Mouse (Mus musculus): ENCODE results near the gene Ly6g6d. TPM values are rescaled to one million over a fixed set of nuclear protein-coding genes. Genes with fewer than 3 reads are reported as not detected.

Ly6g6d gene
- polyA plus RNA-seq, 1 experiment from 2014 or later, result 2.1 TPM

DNA sequence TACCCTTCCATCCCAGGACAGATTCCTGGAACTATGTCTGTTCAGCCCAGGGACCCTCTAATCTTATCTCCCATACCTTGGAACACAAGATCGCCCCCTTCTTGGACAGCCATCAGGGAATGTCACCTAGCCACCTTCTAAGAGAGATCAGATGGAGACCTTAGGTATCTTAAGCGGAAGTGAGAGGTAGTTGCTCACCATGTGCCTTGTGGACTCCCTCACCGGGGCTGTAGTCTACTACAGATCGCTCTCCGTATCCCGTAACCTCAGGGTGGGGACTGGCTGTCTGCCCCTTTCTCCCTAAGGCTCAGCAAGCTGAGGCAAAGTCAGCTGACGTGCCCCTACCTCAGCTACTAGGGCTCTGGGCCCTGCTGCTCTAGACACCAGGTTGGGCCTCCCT, 26.2 kb upstream of the Ly6g6d start:
- 90% methylated on average over 7 of the region's 7 CpGs for WGBS
- Histone ChIP-seq H3K27me3 (ENCODE audit: control insufficient read depth, insufficient read depth, low read length) (no peaks in the 10 kb centered on the region), H3K4me2 (replicated peaks; ENCODE audit: low read depth, low read length) (no peak overlapping the region), H3K4me1 (ENCODE audit: control insufficient read depth, insufficient read depth, low read length) (0 out of 2 replicates have a peak, but pooled peaks cover 3% of the 10 kb centered on the region), H3K4me3 (ENCODE audit: low read depth, low read length) (no peak overlapping the region), H3K9me3 (ENCODE audit: control insufficient read depth, low read depth, low read length) (no peaks in the 10 kb centered on the region), H3K36me3 (ENCODE audit: control insufficient read depth, insufficient read depth, low read length) (peaks cover 36% of the 10 kb centered on the region), H3K27ac (ENCODE audit: low read length) (no peak overlapping the region), H3K9ac (replicated peaks; ENCODE audit: low read depth, low read length) (no peak overlapping the region)
- no peak for ATAC-seq (ENCODE audit: insufficient number of reproducible peaks, insufficient read depth, low FRiP score, low read depth)

DNA sequence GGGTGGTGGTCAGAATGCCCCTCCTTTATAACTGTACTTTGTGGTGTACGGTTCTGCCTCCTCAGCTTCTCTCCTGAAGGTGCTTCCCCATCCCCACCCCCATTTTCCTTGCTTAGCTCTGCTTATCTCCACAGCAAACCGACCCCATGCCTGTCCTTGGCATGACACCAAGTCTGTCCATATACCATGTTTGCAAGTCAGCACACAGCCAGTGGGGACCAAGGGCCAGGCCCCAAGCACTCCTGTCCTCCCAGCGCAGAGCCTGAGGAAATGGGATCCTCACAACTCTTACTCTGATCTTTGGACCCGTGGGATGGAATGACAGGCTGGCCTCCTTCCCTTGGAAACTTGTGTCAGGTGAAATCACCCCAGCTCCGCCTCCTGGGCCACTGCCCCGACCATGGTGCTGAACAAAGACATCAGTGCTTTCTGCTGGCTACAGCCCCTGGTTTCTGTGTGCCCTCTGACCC, 25.4 kb upstream of the Ly6g6d start:
- Histone ChIP-seq H3K27me3 (ENCODE audit: control insufficient read depth, insufficient read depth, low read length) (no peaks in the 10 kb centered on the region), H3K9ac (replicated peaks; ENCODE audit: low read depth, low read length) (no peak overlapping the region), H3K4me2 (replicated peaks; ENCODE audit: low read depth, low read length) (no peak overlapping the region), H3K36me3 (ENCODE audit: control insufficient read depth, insufficient read depth, low read length) (peaks cover 43% of the 10 kb centered on the region), H3K4me3 (ENCODE audit: low read depth, low read length) (no peak overlapping the region), H3K27ac (ENCODE audit: low read length) (no peak overlapping the region), H3K9me3 (ENCODE audit: control insufficient read depth, low read depth, low read length) (no peaks in the 10 kb centered on the region), H3K4me1 (ENCODE audit: control insufficient read depth, insufficient read depth, low read length) (0 out of 2 replicates have a peak, but pooled peaks cover 3% of the 10 kb centered on the region)
- 67% methylated on average over 6 of the region's 6 CpGs for WGBS
- no peak for ATAC-seq (ENCODE audit: insufficient number of reproducible peaks, insufficient read depth, low FRiP score, low read depth)

GRCm38 (mm10) chr17:35102299-35102698, 24.4 kb upstream of the Ly6g6d start:
- no peak overlapping the region for H3K4me3 ChIP-seq (ENCODE audit: low read depth, low read length)
- no peaks in the 10 kb centered on the region for H3K27me3 ChIP-seq (ENCODE audit: control insufficient read depth, insufficient read depth, low read length)
- no peaks in the 10 kb centered on the region for H3K9me3 ChIP-seq (ENCODE audit: control insufficient read depth, low read depth, low read length)
- H3K9ac ChIP-seq (replicated peaks; ENCODE audit: low read depth, low read length), result no peak overlapping the region
- no peak for ATAC-seq (ENCODE audit: insufficient number of reproducible peaks, insufficient read depth, low FRiP score, low read depth)
- H3K36me3 ChIP-seq (ENCODE audit: control insufficient read depth, insufficient read depth, low read length), result peaks cover 52% of the 10 kb centered on the region
- H3K4me2 ChIP-seq (replicated peaks; ENCODE audit: low read depth, low read length), result no peak overlapping the region
- H3K27ac ChIP-seq (ENCODE audit: low read length), result no peak overlapping the region
- H3K4me1 ChIP-seq (ENCODE audit: control insufficient read depth, insufficient read depth, low read length), result 0 out of 2 replicates have a peak, but pooled peaks cover 3% of the 10 kb centered on the region
- WGBS, result 72% methylated on average over 8 of the region's 8 CpGs

- Histone ChIP-seq H3K36me3 (ENCODE audit: control insufficient read depth, insufficient read depth, low read length) (peaks cover 62% of the 10 kb centered on the region), H3K4me3 (ENCODE audit: low read depth, low read length) (no peak overlapping the region), H3K9me3 (ENCODE audit: control insufficient read depth, low read depth, low read length) (no peaks in the 10 kb centered on the region), H3K4me1 (ENCODE audit: control insufficient read depth, insufficient read depth, low read length) (0 out of 2 replicates have a peak, but pooled peaks cover 2% of the 10 kb centered on the region), H3K9ac (replicated peaks; ENCODE audit: low read depth, low read length) (no peak overlapping the region), H3K4me2 (replicated peaks; ENCODE audit: low read depth, low read length) (no peak overlapping the region), H3K27ac (ENCODE audit: low read length) (no peak overlapping the region), H3K27me3 (ENCODE audit: control insufficient read depth, insufficient read depth, low read length) (no peaks in the 10 kb centered on the region)
- ATAC-seq (ENCODE audit: insufficient number of reproducible peaks, insufficient read depth, low FRiP score, low read depth), result no peak
- 85% methylated on average over 11 of the region's 11 CpGs for WGBS
Observed at GRCm38 (mm10) chr17:35101161-35101560, 23.3 kb upstream of the Ly6g6d start.

DNA sequence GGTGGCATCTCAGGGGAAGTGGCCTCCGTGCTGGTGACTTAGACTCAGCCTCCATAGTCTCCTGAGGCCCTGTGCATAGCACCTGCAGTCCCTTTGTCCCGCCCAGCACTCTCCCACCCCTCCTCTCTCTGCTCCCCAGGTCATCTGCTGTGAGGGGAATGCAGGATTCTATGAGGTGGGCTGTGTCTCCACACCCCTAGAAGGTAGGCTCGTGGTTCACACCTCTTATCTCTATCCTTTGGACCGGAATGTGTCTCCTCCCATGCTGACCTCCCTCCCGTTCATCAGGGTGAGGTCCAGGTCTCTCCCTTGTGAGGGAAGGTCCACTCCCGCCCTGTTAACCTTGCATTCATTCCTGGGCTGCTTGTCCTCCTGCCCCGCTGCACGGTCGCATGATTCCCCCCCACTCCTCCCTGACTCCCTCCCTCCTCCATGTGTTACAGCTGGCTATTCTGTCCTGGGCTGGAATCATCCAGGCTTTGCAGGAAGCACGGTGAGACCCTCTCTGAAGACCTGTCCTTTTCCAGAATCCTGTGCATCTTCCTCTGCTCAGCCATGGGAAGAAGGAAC, 22.4 kb upstream of the Ly6g6d start:
- WGBS, result 54% methylated on average over 10 of the region's 10 CpGs
- Histone ChIP-seq H3K36me3 (ENCODE audit: control insufficient read depth, insufficient read depth, low read length) (peaks cover 64% of the 10 kb centered on the region), H3K27me3 (ENCODE audit: control insufficient read depth, insufficient read depth, low read length) (no peaks in the 10 kb centered on the region), H3K4me3 (ENCODE audit: low read depth, low read length) (no peak overlapping the region), H3K9ac (replicated peaks; ENCODE audit: low read depth, low read length) (no peak overlapping the region), H3K4me2 (replicated peaks; ENCODE audit: low read depth, low read length) (no peak overlapping the region), H3K4me1 (ENCODE audit: control insufficient read depth, insufficient read depth, low read length) (no peaks in the 10 kb centered on the region), H3K9me3 (ENCODE audit: control insufficient read depth, low read depth, low read length) (no peaks in the 10 kb centered on the region), H3K27ac (ENCODE audit: low read length) (no peak overlapping the region)
- ATAC-seq (ENCODE audit: insufficient number of reproducible peaks, insufficient read depth, low FRiP score, low read depth), result no peak

DNA sequence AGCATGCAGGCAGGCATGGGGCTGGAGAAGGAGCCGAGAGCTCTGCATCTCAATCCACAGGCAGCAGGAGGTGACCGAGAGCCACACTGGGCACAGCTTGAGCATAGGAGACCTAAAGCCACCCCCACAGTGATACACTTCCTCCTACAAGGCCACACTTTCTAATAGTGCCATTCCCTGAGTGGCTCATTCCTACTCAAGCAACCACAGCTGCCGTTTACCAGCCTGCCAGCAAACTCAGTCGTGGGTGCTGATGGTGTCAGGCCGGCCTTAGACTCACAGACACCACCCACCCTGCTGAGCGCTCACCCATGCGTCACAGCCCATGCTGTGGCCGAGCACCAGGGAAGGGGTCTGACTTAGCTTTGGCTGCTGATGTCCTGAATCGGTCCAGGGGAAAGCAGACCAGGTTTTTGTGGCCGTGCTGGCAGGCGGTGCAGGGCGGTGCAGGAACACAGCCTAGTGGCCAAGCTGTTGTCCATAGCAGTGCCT, 19.3 kb upstream of the Ly6g6d start:
- WGBS, result 89% methylated on average over 11 of the region's 12 CpGs
- Histone ChIP-seq H3K4me1 (ENCODE audit: control insufficient read depth, insufficient read depth, low read length) (no peaks in the 10 kb centered on the region), H3K27me3 (ENCODE audit: control insufficient read depth, insufficient read depth, low read length) (no peaks in the 10 kb centered on the region), H3K9ac (replicated peaks; ENCODE audit: low read depth, low read length) (no peak overlapping the region), H3K36me3 (ENCODE audit: control insufficient read depth, insufficient read depth, low read length) (peaks cover 78% of the 10 kb centered on the region), H3K27ac (ENCODE audit: low read length) (no peak overlapping the region), H3K4me3 (ENCODE audit: low read depth, low read length) (no peak overlapping the region), H3K9me3 (ENCODE audit: control insufficient read depth, low read depth, low read length) (no peaks in the 10 kb centered on the region), H3K4me2 (replicated peaks; ENCODE audit: low read depth, low read length) (no peak overlapping the region)
- ATAC-seq (ENCODE audit: insufficient number of reproducible peaks, insufficient read depth, low FRiP score, low read depth), result no peak

GRCm38 (mm10) chr17:35096597-35096996, 18.7 kb upstream of the Ly6g6d start:
- 85% methylated on average over 12 of the region's 12 CpGs for WGBS
- H3K27ac ChIP-seq (ENCODE audit: low read length), result no peak overlapping the region
- no peak overlapping the region for H3K9ac ChIP-seq (replicated peaks; ENCODE audit: low read depth, low read length)
- H3K9me3 ChIP-seq (ENCODE audit: control insufficient read depth, low read depth, low read length), result no peaks in the 10 kb centered on the region
- H3K4me1 ChIP-seq (ENCODE audit: control insufficient read depth, insufficient read depth, low read length), result no peaks in the 10 kb centered on the region
- H3K27me3 ChIP-seq (ENCODE audit: control insufficient read depth, insufficient read depth, low read length), result no peaks in the 10 kb centered on the region
- ATAC-seq (ENCODE audit: insufficient number of reproducible peaks, insufficient read depth, low FRiP score, low read depth), result no peak
- H3K4me3 ChIP-seq (ENCODE audit: low read depth, low read length), result no peak overlapping the region
- peaks cover 75% of the 10 kb centered on the region for H3K36me3 ChIP-seq (ENCODE audit: control insufficient read depth, insufficient read depth, low read length)
- no peak overlapping the region for H3K4me2 ChIP-seq (replicated peaks; ENCODE audit: low read depth, low read length)

GRCm38 (mm10) chr17:35094475-35095365, 16.9 kb upstream of the Ly6g6d start:
- Histone ChIP-seq H3K9ac (replicated peaks; ENCODE audit: low read depth, low read length) (no peak overlapping the region), H3K4me3 (ENCODE audit: low read depth, low read length) (no peak overlapping the region), H3K4me2 (replicated peaks; ENCODE audit: low read depth, low read length) (no peak overlapping the region), H3K27me3 (ENCODE audit: control insufficient read depth, insufficient read depth, low read length) (no peaks in the 10 kb centered on the region), H3K27ac (ENCODE audit: low read length) (no peak overlapping the region), H3K36me3 (ENCODE audit: control insufficient read depth, insufficient read depth, low read length) (peaks cover 62% of the 10 kb centered on the region), H3K4me1 (ENCODE audit: control insufficient read depth, insufficient read depth, low read length) (peaks cover 10% of the 10 kb centered on the region), H3K9me3 (ENCODE audit: control insufficient read depth, low read depth, low read length) (no peaks in the 10 kb centered on the region)
- 89% methylated on average over 15 of the region's 15 CpGs for WGBS
- no peak for ATAC-seq (ENCODE audit: insufficient number of reproducible peaks, insufficient read depth, low FRiP score, low read depth)
